Mouse (Mus musculus): ENCODE measurements at regions not wholly inside any gene's neighbourhood (a gene's known extent, or its start where the extent isn't known, plus 50 kb on each side); places are given as distances from the start of the nearest gene placed in this dataset.

GRCm38 (mm10) chrX:99218213-99218612 lies 82.3 kb downstream of the Efnb1 start:
- intact Hi-C loops (cut with DNase I), result loop anchor here (5.0 kb wide), 1 partner anchor 71 kb away; no protein-coding TSS in a partner anchor
- no peak for DNase-seq

- peak; percentile 28 for DNase-seq
- intact Hi-C loops (cut with DNase I), result loop anchor here (5.0 kb wide), 1 partner anchor 70 kb away; no protein-coding TSS in a partner anchor
Observed at GRCm38 (mm10) chrX:99216633-99217459, 80.9 kb downstream of the Efnb1 start.

DNA sequence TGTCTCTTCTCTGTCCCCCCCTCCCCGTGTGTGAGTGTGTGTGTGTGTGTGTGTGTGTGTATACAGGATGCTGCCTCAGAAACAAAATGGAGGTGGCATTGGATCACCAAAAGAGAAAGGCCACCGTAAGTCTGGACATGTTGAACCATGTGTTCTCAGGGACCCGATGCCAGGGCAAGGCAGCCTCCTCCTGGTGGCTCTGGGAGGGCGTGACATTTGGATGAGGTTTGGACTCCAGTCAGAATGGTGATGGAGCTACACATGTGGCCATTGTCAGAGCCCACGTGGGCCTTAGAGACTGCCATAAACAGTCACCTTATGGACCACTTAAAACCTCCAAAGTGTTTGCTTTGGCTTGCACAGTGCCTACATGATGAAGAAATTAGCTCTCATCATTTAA lies 80.0 kb downstream of the Efnb1 start:
- intact Hi-C loops (cut with DNase I), result loop anchor here (5.0 kb wide), 1 partner anchor 69 kb away; no protein-coding TSS in a partner anchor
- no peak for DNase-seq

DNA sequence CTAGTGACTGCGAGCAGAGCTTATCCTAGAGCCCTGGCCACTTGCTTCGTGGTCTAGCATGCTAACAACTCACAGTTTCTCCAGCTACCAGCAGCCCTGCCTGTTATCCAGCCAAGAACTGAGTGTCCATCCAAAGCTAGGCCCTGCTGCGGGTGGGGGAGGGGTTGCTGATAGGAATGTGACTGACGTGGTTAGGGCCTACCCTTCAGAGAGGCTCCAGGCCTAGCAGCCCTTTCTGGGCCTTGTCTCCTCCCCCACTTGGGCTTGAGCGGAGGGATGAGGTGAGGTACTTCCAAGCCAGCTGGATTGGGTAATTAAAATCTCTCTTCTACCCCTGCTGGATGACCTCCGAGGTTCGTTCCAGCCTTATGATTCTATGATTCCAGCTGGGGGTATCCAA lies 79.2 kb downstream of the Efnb1 start:
- intact Hi-C loops (cut with DNase I), result loop anchor here (5.0 kb wide), 1 partner anchor 68 kb away; no protein-coding TSS in a partner anchor
- DNase-seq, result no peak

DNA sequence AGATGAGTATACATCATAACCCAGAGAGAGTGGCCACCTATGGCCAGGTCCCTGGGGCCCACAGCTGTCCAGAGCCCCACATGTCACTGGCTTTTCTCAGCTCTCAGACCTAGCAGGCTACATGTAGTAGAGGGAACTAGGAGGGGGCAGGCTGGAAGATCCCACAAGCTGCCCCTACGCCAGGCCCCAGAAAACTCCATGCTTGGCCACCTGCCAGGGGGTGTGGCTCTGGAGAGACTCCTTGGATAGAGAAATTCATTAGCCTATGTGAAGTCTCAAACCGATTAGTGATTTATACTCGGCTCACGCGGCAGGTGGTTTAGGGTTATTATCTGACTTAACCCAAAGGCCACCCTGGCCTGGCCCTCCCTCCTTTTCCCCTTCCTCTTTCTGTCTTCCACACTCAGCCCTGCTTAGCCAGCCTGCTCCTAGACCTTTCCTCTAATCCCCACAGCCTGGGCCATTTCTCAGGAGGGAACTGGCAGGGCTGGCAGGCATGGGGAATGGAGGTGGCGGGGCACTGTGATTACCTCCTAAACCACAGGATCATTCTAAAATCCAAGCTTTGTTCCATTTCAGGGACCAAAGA lies 77.7 kb downstream of the Efnb1 start:
- peak; percentile 48 for DNase-seq
- intact Hi-C loops (cut with DNase I), result no loop called here

- intact Hi-C loops (cut with DNase I), result no loop called here
- DNase-seq, result no peak
Observed at GRCm38 (mm10) chrX:99204077-99204476, 68.1 kb downstream of the Efnb1 start.

DNA sequence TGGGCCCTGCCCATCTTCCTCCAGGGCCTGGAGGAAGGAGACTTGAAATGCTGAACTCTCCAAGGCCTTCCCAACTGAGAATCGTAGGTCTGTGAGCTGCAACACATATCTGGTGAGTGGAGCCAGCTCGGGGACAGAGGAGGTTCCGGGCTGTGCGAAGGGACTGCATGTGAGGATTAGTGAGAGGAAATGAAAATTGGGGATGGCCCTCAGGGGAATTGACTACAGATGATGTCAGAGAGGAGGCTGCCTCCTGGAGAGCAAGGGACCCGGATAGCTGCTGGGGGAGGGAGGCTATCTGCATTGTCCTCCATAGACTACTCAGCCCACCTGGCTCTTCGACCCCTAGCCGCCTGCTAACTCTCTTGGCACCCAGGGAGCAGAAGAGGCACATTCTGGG lies 65.2 kb downstream of the Efnb1 start:
- intact Hi-C loops (cut with DNase I), result no loop called here
- DNase-seq, result no peak

- intact Hi-C loops (cut with DNase I), result no loop called here
Observed at GRCm38 (mm10) chrX:99199669-99200068, 63.7 kb downstream of the Efnb1 start.

DNA sequence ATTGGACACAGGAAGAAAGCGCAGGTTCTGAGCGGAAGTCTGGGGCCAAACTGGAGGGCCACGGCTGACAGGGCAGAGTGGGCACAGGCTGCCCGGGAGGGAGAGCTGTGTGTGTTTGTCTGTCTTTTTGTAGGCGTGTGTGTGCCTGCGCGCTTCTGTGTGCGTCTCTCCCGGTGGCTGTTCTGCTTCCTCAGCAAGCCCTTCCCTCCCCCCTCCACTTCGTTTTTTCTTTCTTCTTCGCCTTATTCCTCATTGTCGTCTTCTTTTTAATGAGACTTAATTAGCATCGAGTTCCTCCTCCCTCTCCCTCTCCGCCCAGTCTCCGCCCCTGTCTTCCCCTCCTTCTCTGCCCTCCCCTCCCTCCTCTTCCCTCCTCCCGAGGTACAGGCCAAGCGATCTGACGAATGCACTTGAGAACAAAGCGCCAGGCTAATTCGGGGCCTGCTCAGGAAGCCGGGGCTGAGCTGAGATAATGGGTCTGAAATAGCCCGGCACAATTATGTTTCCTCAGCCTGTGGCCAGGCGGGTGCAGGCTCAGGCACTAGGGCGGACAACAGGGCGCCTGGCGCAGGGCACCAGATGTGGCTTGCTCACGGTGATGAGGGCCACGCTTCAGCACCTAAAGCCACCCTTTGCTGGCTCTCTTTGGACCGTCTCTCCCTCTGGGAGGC lies 63.2 kb downstream of the Efnb1 start:
- intact Hi-C loops (cut with DNase I), result no loop called here
- peak; percentile 51 for DNase-seq

More at GRCm38 (mm10) chrX:99199669-99200068, 63.7 kb downstream of the Efnb1 start:
- DNase-seq, result no peak

Measured in left cerebral cortex, postnatal 4 days (tissue).